8 mouse cellular contexts compared by ENCODE assay signal in genomic region chr10:11343205-11344141, GRCm38 (mm10). TPM values are rescaled to one million over a fixed set of nuclear protein-coding genes. Genes with fewer than 3 reads are reported as not detected.
A peak's percentile ranks its signal among the peaks of the same experiment; 100 is the strongest.
DNase-seq lines count a peak whose midpoint lies in the region; ATAC-seq lines count a peak whose summit lies in the region.

Gene Epm2a (plus strand): TSS chr10:11343404.

- peak; percentile 98 for ATAC-seq in hindbrain, embryonic 12.5 days (ENCODE audit: low FRiP score)

- peak within 1 kb of the TSS; percentile 55 for H3K4me2 ChIP-seq in hindbrain, embryonic 12.5 days (replicated peaks)

- no peaks in the 10 kb centered on the region for H3K36me3 ChIP-seq in hindbrain, embryonic 12.5 days

- WGBS in hindbrain, embryonic 12.5 days = under 1% methylated on average over 102 of the region's 106 CpGs

- peak within 1 kb of the TSS; percentile 98 for H3K27ac ChIP-seq in hindbrain, embryonic 12.5 days

- H3K9me3 ChIP-seq in hindbrain, embryonic 12.5 days (replicated peaks) = no peaks in the 10 kb centered on the region; the same call in 1 of the 2 replicates

- peak within 1 kb of the TSS; percentile 92 for H3K9ac ChIP-seq in hindbrain, embryonic 12.5 days

- DNase-seq in Muller cell, postnatal 12 days (ENCODE audit: inconsistent ontology term) = peak; percentile 84
- DNase-seq in cerebellum, postnatal 10 days = peak; percentile 82 to 83
- DNase-seq in frontal cortex, postnatal 10 days (ENCODE audit: low spot score in 2 of 2) = peak; percentile 52 to 78
- DNase-seq in layer of hippocampus, postnatal 14 days (ENCODE audit: low spot score in 2 of 2) = peak; percentile 73 to 79
- peak; percentile 86 for DNase-seq in lung, postnatal 14 days
- DNase-seq in ovary, postnatal 36 days (ENCODE audit: low spot score) = peak; percentile 87
- DNase-seq in thymus, postnatal 14 days = peak; percentile 79

- no peaks in the 10 kb centered on the region for H3K4me1 ChIP-seq in hindbrain, embryonic 12.5 days

- H3K4me3 ChIP-seq in hindbrain, embryonic 12.5 days = peak within 1 kb of the TSS; percentile 74

- H3K27me3 ChIP-seq in hindbrain, embryonic 12.5 days = no peaks in the 10 kb centered on the region

RNA-seq across cellular contexts. Expression of gene Epm2a, which starts in this region (rescaled TPM):
- polyA plus RNA-seq in hindbrain, embryonic 12.5 days (2016; fragmentation: Nextera tagmentation; extraction: Ambion mirVana) = 1.2 and 2.8 TPM in 2 replicates
- total RNA-seq in layer of hippocampus, postnatal 14 days (2021) = 10 to 100 TPM; 25.0 to 30.6 TPM

Comparison
In these comparisons a context has a peak if more than half of its experiments do, and no peak if none do; other contexts are left out.
1. Peak in every context shown above with its lines: DNase-seq, ATAC-seq, H3K4me3 ChIP-seq and H3K27ac ChIP-seq.